Mouse (Mus musculus) mouse trophoblast stem cell (cell line): Measurements from ENCODE around the gene Amigo2.

Experiments used
- in situ Hi-C, 2 experiments: fragments of 300-500 bp; cut with MseI, MboI; formaldehyde crosslinking; loops; 2 replicates in 1 of 2; 3 replicates in 1 of 2; pipeline ENCODE4 v1.15.1; 2025

Gene Amigo2

DNA sequence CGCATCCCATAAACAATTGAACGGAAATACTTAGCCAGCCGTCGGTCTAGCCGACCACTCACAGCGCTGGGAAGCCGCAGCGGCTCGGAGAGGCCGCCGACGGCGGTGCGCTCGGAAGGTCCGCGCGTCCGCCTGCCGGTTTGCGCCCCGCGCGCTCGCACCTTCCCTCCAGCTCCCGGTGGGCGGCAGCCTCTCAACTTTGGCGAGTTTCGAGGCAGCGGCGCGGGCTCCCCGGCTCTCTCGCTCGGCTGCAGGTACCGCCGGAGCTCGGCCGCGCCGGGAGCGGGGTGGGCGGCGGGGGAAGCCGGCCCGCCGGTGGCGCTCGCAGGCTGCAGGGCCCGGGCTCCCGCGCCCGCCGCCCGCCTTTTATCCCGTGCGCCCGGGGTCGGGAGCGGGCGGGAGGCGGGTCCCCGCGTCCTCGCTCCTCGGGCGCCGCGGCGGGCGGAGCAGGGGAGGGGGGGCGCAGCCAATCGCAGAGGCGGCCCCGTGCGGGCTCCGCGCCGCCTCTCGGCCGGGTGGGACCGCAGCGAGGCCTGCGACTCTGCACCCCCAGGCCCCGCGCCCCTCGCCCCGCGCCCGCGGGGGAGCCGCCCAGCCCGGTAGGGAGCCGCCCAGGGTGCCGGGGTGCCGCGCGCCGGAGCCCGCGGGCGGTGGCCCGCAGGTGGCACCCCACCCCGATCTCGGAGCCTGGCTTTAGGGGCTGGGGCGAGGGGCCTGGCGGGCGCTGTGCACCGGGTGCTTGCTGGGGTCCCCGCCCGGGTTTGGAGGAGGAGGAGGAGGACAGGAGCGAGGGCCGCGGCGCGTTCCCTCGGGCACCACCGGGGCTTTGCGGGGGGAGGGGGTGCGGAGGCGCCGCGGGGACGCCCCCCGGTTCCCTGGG lies at the start of gene Amigo2, which contains the start of gene Pced1b:
Gene Amigo2, minus strand, starts transcription at position 377 of the 880 bp plus-strand sequence.
Gene Pced1b, plus strand, starts transcription at position 197 of the 880 bp plus-strand sequence.
- in situ Hi-C loops: no loop called here

GRCm38 (mm10) chr15:97291291-97292050 lies 44.4 kb upstream of the Amigo2 start:
- in situ Hi-C loops: no loop called here

GRCm38 (mm10) chr15:97290351-97290750 lies 43.3 kb upstream of the Amigo2 start:
- in situ Hi-C loops: no loop called here

DNA sequence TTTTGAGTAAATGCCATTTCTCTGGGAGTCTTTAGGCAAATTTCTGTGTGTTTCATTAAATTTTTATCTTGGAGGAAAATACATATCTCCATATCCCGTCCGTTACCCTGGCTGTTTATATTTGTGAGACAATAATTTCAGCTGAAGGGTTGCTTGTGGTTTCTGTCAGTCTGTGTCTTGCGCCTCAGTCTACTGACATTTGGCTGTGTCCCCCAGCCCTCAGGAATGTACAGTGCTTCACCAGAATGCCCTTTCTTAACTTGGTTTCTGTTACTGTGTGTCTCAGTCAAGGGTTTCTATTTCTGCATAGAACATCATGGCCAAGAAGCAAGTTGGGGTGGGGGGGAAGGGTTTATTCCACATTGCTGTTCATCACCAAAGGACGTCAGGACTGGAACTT lies 42.1 kb upstream of the Amigo2 start:
- in situ Hi-C loops: no loop called here

- in situ Hi-C loops: no loop called here
These were observed 41.6 kb upstream of the Amigo2 start for GRCm38 (mm10) chr15:97288690-97289089.

DNA sequence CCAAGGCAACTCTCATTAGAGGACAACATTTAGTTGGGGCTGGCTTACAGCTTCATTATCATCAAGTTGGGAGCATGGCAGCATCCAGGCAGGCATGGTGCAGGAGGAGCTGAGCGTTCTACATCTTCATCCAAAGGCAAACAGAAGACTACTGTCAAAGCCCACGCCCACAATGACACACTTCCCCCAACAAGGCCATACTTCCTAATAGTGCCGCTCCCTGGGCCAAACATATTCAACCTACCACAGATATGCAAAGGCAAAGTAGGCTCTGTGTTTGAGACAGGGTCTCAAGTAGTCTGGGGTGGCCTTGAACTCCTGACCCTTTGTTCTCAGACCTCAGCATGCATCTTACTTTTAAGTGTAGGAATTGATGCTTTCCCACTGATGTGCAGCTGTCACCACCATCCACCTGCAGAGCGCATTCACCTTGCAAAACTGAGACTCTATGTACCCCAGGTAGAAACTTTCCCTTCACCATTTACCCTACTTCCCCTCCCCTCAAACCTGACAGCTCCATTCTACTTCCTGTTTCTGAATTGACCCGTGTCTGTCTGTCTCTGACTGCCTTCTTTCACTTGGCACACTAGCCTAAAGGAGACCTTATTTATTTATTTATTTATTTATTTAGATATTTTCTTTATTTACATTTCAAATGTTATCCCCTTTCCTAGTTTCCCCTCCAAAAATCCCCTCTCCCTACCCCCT lies 40.5 kb upstream of the Amigo2 start:
- in situ Hi-C loops: no loop called here

GRCm38 (mm10) chr15:97286731-97287130 lies 39.6 kb upstream of the Amigo2 start:
- in situ Hi-C loops: no loop called here

DNA sequence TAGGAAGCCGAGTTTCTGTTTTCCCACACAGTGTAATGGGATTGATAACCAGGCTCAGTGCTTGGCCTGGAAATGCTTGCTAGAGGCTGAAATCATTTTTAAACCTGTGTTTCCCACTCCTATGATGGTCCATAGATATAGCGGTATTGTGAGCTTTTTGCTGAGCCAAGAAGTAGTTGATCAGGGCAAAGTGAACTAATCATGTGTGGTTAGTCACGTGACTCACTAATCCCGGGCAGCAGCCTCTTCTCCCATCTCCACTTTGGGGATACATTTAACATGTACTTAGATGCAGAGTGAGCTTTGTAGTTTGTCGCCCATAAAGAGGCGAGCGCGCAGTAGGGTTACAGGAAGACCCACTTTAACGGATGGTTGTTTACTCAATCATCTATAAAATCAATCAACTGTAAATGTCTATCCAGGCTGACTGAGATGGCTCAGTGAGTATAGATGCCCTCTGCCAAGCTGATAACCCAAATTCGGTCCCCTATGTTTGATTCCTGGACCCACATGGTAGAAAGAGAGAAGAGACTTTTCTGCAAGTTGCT lies 38.7 kb upstream of the Amigo2 start:
- in situ Hi-C loops: no loop called here

DNA sequence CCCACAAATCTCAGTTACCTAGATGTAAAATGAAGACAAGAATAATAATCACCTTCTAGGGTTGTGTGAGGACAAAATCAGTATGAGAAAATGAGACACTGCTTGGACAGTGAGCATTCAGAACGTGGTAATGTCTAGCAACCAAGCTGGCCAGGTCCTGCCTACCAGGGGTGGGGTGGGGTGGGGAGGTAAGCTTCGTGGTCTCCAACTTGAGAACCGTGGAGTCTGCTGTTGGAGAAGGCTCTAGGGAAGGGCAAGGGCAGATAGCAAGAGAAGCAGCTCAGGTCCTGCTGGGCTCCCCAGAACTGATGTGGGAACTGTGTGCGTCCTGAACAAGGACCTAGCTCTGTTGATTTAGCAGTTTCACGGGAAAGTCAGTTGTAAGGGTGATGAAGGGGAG lies 37.1 kb upstream of the Amigo2 start:
- in situ Hi-C loops: no loop called here

DNA sequence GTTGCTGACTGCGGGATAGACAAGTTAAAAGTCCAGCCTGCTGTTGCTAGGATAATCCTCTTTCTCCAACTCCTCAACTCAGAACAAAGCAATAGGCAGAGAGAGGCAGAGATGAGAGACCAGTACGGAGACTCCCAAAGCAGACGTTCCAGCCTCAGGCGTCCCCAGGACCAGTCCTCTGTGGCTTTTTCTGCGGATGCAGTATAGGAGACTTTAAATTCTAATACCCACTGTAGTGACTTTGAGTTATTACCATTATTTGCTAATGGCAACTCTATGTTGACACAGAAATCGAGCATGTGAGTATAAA lies 35.4 kb upstream of the Amigo2 start:
- in situ Hi-C loops: no loop called here

- in situ Hi-C loops: no loop called here
These were observed 34.9 kb upstream of the Amigo2 start for GRCm38 (mm10) chr15:97281712-97282571.

DNA sequence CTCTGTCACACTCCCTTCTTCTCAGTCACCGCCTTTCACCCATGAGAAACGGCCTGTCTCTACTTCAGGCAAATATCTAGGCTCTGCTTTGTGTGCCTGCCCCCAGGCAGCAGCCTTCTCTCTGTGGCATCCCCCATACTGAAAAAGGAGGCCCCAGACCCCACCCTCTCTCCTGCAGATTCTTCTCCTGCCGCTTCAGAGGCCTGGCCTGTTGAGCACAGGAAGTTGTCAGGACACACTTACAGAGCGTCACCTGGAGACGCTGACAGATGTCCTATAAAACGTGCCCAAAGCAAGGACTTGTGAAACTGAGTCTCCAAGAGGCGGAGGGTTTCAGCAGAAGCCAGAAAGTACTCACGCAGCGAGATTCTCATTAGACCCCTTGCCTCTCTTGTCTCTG lies 33.7 kb upstream of the Amigo2 start:
- in situ Hi-C loops: no loop called here

- in situ Hi-C loops: no loop called here
These were observed 33.0 kb upstream of the Amigo2 start for GRCm38 (mm10) chr15:97280131-97280530.

DNA sequence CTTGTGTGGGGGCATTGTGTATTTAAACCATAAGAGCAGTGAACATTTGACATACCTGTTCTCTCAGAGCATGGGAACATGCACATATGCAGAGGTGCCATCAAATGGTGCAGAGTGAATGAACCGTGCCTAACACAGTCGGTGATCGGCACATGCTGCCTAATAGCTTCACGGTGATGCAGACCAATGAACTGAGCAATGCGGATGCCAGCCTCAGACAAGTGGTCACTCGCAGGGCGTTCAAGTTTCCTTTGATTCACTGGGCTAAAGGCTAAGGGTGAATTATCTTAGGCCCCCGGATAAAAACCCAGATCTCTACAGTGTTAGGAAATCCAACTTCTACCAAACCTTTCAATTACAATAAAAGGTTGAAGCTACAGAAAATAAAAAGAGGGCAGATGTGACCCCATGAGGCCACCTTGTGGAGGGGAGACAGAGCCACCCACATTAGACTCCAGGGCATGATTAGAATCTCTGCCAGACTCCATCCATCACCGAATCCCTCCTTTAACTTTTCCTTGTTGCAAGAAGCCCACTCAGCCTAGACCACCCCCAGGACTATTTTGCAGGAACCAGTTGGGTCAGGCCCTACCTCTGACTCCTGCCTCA lies 31.4 kb upstream of the Amigo2 start:
- in situ Hi-C loops: no loop called here

- in situ Hi-C loops: no loop called here
These were observed 30.2 kb upstream of the Amigo2 start for GRCm38 (mm10) chr15:97277328-97277727.

- in situ Hi-C loops: no loop called here
These were observed 29.6 kb upstream of the Amigo2 start for GRCm38 (mm10) chr15:97276660-97277153.

DNA sequence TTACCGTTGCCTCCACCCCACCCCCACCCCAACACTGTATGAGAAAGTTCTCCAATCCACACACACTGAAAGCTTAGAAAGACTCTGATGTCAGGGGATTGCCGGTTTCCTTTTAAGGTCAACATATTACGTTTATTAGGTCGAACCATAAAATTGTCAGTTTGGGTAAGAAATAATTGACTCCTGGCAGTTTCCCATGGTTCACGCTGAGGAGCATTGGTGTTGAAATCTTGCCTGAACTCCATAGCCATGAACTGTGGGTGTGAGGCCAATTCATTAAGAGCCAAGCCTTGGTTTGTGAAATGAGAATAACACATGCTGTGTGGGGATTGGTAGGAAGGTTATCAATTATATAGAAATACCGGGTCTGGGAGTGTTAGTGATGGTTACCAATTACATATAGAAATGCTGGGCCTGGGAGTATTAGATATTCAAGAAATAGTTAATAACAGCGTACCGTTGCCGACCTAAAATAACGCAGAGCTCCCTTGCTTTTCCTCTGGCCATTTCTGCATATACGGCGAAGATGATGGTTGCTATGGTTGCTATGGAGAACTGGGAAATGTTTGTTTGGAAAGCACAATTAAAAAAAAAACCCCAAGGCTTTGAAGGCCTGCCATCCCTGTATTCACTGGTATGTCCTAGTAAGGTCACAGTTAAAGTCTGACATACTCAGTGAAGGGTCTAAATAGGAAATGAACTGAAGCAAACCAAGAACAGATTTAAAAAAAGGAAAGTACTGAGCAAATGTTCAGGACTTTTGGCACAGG lies 28.7 kb upstream of the Amigo2 start:
- in situ Hi-C loops: no loop called here

GRCm38 (mm10) chr15:97272831-97273230 lies 25.7 kb upstream of the Amigo2 start:
- in situ Hi-C loops: no loop called here

- in situ Hi-C loops: no loop called here
These were observed 25.1 kb upstream of the Amigo2 start for GRCm38 (mm10) chr15:97271985-97272697.
